Mouse (Mus musculus) frontal cortex, postnatal 25 days (tissue): ENCODE measurements at regions not wholly inside any gene's neighbourhood (a gene's known extent, or its start where the extent isn't known, plus 50 kb on each side); places are given as distances from the start of the nearest gene placed in this dataset.

ENCODE experiments used
- DNase-seq, 2 experiments: peaks; one replicate each; pipeline ENCODE4 v3.0.0; 2022; ENCODE audit warnings: low spot score in 2 of 2

DNA sequence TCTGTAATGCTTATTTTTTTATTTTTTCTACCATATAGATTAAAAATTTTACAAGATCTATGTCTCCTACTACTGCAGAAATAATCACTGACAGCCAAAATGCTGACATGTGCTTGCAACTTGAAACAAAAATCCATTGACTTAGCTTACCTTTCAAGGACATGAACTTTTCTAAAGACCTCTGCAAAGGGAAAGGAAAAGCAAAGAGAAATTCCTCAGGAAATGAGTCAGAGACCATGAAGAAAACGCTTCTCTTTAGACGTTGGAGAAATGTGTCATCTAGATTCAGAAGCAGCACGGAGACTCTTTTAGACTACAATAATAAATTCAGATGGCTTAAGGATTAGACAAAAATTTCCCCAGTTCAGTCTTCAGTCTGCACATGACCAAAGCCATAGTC, 2188.6 kb upstream of the Tenm3 start:
- no peak for DNase-seq

DNA sequence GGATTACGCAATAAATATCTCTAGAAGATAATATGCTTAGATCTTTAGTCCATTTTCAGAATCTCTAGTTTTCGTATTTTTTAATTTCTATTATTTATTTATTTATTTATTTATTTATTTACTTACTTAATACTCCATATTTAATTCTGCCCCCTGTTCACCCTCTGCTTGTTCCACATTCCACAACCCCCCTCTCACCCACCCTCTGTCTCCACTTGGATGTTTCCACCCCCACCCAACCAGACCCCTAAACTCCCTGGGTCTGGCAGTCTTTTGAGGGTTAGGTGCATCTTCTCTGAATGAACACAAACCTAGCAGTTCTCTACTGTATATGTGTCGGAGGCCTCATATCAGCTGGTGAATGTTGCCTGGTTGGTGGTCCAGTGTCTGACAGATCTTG, 2166.8 kb upstream of the Tenm3 start:
- DNase-seq: no peak

DNA sequence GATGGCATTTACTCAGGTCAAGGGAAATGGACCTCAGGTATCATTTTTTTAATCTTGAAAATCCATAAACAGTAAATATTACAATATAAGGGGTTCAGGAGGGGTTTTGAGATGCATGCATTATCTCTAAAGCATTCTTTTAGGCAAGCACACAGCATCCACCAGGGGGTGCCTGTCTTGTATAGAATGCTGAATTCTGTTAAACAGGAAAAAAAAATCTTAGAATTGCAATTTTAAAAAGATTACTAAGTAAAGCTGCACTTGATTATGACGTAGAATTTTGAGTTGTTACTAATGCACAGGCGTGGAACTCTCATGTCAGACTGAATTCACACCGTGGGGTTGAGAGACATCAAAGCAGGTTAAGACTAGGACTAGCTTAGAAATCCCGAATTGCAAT, 2123.6 kb upstream of the Tenm3 start:
- peak; percentile 13 to 17 for DNase-seq

DNA sequence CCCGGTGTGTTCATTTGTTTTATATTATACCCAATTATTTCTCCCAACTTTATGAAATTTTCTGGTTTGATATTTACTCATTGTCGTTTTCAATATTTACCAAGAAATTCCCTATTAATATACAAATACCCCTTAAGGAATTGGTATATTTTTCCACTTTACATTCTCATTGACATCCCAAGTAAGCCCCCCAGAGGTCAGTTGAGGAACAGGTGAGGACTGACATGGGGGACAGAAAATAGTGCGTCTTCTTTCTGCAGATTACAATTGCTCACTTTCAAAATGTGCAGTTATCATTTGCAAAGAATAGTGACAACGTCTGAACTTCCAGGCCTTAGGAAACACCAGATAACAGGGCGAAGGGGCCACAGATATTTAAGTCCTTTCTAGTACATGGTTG, 2073.8 kb upstream of the Tenm3 start:
- no peak for DNase-seq

DNA sequence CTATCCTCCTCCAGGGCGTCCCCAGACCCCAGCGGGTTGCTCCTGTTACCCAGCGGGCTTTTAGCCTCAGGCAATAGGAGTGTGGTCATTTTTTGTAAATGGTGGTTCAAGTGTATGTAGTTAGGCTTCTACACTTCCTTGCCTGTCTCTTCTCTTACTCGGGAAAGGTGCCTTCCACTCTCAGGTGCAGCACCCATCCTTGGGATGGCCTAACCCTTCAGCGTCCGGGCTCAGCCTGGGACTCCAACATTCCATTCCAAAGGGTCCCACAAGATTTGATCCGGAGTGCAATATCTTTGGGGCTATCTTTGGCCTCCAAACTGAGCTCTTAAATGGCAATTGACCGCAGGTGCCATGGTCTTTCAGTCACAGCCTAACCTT, 2073.0 kb upstream of the Tenm3 start:
- no peak for DNase-seq

DNA sequence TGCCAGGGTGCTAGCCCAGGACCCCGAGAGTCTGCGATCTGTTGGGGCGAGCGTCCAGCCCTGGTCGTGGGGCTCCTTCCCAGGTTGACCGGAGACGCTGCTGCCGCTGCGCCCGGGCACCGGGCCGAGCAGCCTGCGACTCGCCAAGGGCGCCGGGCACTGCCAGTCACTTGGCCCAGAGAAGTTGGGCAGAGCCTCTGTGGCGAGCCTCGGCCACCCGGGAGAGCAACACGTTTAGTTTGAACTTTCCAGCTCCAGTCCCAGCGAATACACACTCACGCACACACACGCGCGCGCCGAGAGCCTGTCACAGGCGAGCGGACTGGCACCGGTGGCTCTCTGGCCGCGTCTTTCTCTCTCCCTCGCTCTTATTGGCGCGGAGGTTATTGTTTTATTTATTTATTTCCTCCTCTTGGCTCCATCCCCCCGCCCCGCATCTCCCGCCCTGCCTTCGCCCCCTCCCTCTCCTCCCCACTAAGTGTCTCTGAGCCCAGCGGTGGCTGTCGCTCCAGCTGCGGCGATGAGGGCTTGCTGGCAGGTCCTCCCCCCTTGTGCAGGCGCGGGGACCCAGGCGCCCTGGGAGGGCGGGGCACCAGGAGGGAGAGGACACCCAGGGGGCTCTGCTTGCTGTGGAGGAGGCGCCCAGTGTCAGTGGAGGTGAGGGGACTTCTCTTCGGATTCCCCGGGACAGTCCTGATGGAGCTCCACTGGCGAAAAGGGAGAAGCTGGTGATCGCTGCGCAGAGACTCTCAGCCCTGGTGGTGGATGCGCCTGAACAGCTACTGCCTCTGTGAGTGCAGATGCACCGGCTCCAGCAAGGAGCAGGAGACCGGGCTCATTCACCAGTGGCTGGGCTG, 2072.4 kb upstream of the Tenm3 start:
- DNase-seq: peak; percentile 33 to 35

DNA sequence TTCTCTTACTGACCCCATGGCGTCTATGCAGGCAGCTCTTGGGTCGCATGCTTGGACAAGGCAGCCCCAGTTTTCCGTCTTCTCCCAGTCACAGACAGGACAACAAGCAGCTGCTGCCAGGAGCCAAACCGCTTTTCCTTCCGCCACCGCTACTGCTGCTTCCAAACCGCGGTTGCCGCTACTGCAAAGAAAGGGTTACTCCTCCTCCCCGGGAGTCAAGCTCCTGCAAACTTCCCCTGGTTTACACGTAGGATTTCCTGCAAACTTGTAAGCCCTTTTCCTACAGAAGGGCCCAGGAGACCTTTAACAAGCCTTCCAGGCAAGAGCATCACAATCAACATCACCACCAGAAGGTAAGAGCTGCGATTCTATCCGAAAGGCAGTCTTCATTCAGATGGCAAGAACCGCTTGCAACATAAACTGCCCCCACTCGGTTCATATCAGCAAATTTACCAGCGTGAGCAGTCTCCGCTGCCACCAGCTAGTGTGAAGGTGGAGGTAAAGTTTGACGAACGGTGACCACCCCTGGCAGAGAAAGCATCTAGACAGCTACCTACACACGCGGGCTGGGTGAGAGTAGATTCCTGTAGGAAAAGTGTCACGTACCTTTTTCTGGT, 2071.6 kb upstream of the Tenm3 start:
- DNase-seq: peak; percentile 5 to 13

DNA sequence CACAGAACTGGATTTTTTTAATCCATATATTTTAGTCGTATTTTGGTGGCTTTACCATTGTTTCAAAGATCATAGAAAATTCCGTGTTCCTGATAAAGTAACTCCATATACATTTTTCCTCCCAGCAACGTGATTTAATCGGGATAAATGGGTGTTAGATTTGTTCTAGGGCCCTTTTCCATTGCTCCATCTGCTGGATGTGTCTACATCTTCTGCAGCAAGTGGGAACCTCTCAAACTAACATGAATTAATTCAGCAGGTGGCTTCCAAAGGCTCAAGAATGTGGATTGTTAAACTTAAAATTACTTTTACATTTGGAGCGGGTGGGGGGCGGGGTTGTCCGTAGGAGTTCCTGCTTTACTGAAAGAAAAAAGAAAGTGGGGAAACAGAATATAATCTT, 2070.9 kb upstream of the Tenm3 start:
- no peak for DNase-seq

DNA sequence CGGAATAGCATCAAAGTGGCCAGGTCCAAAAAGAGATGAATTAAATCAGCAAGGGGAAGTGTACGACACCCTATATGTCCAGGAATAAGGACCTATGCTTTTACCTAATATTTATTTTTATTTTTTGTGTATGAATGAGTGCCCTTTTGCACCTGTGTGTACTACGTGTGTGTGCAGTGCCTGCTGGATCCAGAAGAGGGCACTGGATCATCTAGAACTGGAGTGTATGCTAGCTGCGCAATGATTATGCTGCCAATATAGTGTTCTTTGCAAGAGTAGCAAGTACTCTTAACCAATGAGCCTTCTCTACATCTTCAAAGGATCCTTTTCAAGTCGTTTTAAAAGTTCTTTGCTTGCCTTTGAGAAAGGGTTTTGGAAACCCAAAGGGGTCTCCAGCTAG, 2034.4 kb upstream of the Tenm3 start:
- no peak for DNase-seq
